Comparison of ENCODE assay signal across 7 mouse cellular contexts in genomic region chr9:92520751-92521150, GRCm38 (mm10).
"Had no signal": no experiment of that assay in that cellular context is flagged by ENCODE, and none has a peak within 500 bp of the region (broad histone marks: within the 10 kb centered on the region; RNA-seq: fewer than 3 reads in every experiment).

No protein-coding gene starts in this region.

- DNase-seq: layer of hippocampus, postnatal 36 days; liver; lung, adult 18-20 months; lung, postnatal 10 days; lung, postnatal 36 days; thymus, adult 18-20 months; thymus, postnatal 36 days had no signal
